Mouse (Mus musculus): ENCODE measurements around the gene D6Ertd527e. TPM values are rescaled to one million over a fixed set of nuclear protein-coding genes. Genes with fewer than 3 reads are reported as not detected.

The D6Ertd527e gene
- total RNA-seq, 2 experiments from 2014 or later: not detected

- peak; percentile 48 for DNase-seq
Observed at GRCm38 (mm10) chr6:87152461-87153230, 48.1 kb downstream of the D6Ertd527e start.

DNA sequence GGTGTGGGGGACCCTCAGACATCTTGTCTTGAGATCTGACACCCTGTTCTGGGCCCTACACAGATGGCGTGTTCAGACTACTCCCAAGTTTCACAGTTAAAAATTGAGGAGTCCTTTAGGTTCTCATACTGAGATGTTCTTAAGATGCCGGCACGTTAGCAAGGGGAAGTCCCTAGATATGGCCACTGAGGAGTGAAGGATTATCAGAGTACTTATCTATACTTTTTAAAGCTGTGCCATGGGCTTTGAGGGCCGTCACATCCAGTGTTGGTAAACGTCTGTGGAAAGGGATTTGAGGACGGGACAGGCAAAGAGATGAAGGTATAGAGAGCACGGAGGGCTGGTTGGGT is 48.7 kb downstream of the D6Ertd527e start:
- DNase-seq: no peak

GRCm38 (mm10) chr6:87153836-87154235 is 49.3 kb downstream of the D6Ertd527e start:
- DNase-seq: no peak

GRCm38 (mm10) chr6:87158062-87158623 is 53.6 kb downstream of the D6Ertd527e start:
- DNase-seq: no peak

DNA sequence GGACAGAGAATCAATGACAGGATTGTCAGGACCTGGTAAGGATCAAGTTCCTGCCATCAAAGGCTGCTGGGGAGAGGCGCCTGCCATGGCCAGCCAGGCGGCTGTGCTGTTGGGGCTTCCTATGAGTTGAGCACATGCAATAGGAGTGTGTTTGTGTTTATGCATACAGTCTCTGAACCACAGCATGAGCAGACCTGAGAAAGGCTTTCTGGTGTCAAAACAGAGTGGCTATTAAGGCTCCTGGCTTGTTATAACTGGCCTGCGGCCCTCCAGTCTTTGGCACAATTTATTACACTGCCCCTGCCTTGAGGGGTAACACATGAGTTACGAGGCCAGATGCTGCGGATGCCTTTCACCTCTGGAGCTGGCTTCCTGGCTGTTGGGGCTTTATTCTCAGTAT is 55.6 kb downstream of the D6Ertd527e start:
- no peak for DNase-seq

GRCm38 (mm10) chr6:87161391-87162263 is 57.1 kb downstream of the D6Ertd527e start:
- peak; percentile 49 for DNase-seq

Other genes starting within 250 kb of the D6Ertd527e start
- gene Nfu1, start 95.5 kb upstream of the D6Ertd527e start, total RNA-seq (2021): 10 to 100 TPM; 55.5 to 56.5 TPM
- 10 to 100 TPM; 24.7 to 25.9 TPM for gene Gfpt1, start 61.9 kb upstream of the D6Ertd527e start, total RNA-seq (2021)
- 10 to 100 TPM; 11.6 to 13.0 TPM for gene Antxr1, start 231.1 kb downstream of the D6Ertd527e start, total RNA-seq (2021)
- gene Gkn1, start 246.2 kb downstream of the D6Ertd527e start, total RNA-seq (2021): not detected

All from gastrocnemius, postnatal 25 days (tissue).